Mouse (Mus musculus) heart, postnatal 25 days (tissue): ENCODE data around the gene Npr2. TPM values are rescaled to one million over a fixed set of nuclear protein-coding genes. Genes with fewer than 3 reads are reported as not detected.
A peak's percentile ranks its signal among the peaks of the same experiment; 100 is the strongest.

Experiments used
- DNase-seq: peaks from one replicate; pipeline ENCODE4 v3.0.0; 2022; ENCODE audit warnings: low spot score
- intact Hi-C: fragments of 180-260 bp; cut with DNase I; formaldehyde crosslinking; loops from one replicate; pipeline ENCODE4 v1.15.1; 2025
- total RNA-seq, 2 experiments: library from RNA; stranded (reverse); gene quantifications; 2 replicates each; pipeline ENCODE4 v1.2.3; 2021

The Npr2 gene
- total RNA-seq, 2 experiments from 2014 or later = 35.9 to 42.4 TPM

DNA sequence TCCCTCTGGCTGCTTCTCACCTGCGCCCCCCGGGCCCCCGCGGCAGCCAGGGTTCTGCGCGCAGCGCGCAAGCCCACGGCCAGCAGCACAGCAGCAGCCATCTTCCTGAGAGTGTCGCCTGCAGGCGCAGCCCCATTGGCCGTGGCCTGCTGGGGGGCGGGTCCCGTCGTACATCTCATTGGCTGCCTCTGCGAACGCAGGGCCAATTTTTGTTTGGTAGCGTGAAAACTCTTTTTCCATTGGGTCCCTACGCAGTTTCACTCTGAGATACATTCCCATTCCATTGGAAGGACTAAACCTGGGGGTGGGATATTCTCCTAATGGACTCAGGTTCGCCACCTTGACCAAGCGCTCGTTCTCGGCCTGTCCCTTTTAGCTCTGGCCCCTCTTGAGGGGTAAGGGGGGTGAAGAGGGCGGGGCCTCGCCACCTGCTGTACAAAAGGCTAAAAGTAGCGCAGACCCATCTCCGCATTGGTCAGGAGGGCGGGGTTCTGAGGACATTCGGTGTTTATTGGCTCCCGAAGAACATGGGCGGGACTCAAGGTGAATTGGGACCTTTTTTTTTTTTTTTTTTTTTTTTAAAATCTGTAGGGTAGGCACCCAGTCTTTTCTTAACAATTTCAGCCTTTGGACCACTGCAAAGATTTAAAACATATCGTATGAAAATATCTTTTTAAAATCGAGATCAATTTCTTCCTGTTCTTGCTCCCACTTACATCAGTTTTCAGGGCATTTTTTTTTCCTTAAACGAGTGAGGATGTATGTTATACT is 24.8 kb downstream of the Npr2 start, which contains the start of gene Hint2:
TSS of gene Hint2 (minus strand) at position 128 of the 771 bp plus-strand sequence.
- intact Hi-C loops = no loop called here
- peak; percentile 92 for DNase-seq

DNA sequence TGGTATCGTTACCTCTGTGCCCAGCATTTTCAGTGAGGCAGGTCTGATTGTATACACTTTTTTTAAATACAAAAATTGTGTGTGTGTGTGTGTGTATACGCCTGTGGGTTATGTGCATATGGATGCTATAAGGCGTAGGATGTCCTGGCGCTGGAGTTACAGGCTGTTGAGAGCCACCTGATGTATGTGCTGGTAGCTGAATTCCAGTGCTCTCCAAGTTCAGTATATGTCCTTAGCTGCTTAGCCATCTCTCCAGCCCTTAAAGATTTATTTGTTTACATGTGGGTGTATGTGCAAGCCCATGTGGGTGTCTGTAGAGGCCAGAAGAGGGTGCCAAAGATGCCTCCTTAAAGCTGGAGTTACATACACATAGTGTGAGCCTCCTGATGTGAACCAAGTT is 25.4 kb downstream of the Npr2 start:
- no peak for DNase-seq
- intact Hi-C loops = no loop called here

DNA sequence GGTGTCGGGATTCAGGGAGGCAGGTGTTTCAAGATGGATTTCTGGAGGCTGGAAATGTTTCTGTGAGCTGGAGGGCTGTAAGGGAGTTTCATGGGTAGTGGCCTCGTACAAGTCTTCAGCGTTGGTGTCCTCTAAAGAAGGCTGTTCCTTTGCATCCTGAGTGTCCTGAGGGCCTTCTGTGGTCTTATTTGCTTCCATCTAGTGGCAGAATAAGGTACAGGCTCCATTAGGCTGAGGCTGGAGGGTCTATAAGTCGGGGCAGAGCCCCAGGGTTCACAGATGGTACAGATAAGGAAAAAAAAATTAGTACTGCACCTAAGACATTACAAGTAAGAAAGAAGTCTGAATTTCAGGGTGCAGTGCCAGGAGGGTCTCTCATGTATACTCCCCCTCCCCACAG is 34.7 kb downstream of the Npr2 start:
- DNase-seq = no peak
- intact Hi-C loops = loop anchor here (2.0 kb wide), 1 partner anchor 36 kb away; the partner anchor contains the start of gene Npr2

DNA sequence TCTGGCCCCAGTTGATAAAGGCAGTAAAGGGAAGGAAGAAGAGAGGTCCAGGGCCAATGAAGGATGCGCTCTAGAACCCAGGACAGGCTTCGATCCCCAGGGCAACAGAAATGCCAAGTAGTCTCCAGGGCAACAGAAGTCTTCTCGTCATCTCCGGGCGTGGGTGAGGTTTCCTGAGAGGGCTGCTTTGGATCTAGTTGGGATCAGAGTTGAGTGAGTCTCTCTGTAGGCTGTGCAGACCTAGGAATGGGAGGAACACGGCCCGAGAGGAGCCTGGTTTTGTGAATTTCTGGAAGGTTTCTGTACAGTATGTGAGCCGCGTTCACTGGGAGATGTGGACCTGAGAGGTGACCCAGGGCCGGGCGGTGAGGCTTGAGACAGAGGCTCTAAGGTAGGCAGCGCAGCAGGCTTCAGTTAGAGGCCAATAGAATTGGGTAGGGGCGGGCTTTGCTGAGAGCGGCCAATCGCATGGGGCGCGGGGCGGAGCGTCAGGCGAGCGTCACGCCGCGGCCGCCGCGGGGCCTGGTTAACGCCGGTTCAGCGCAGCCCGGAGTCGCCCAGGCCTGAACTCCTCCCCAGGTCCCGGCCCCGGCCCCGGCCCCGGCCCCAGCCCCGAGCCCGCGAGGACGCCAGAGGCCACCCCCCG is 37.2 kb downstream of the Npr2 start, which contains the start of the genes Tmem8b and Fam221b:
TSS of gene Tmem8b (plus strand) at position 190 of the 646 bp plus-strand sequence.
TSS of gene Fam221b (minus strand) at position 364 of the 646 bp plus-strand sequence.
- DNase-seq = peak; percentile 84
- intact Hi-C loops = no loop called here

DNA sequence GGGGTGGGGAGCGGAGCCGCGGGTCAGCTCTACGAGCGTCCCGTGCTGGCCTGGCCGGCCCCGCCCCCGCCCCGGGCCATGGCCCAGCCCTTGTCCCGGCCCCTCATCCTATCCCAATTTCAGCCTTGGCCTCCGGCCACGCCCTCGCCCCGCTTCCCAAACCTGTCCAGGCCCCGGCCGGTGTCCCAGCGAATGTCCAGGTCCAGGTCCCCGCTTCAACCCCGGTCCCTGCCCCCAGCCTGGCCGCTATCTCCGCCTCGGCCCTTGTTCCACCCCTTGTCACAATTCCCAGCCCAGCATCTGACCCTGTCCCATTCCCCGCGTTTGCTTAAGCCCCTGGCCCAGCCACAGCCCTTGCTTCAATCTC is 37.7 kb downstream of the Npr2 start:
- DNase-seq = no peak
- intact Hi-C loops = no loop called here

DNA sequence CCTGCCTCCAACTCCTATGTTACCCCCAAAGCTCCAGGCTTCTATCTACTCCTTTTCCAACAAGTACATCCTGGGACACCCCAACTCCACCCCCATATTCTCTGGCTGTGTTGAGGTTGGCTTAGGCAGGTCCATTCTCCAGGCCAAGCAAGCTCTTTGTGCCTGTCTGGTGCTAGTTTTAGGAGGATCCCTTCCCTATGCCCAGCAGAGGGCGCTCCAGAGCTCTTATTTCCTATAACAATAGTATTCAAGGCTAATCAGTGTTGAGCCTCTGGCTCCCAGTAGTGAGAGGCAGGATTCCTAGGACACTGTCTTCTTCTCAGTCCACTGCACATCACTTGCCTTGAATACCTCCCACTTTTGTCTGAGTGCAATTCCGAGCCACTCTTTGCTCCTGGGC is 40.3 kb downstream of the Npr2 start:
- DNase-seq = peak; percentile 58
- intact Hi-C loops = loop anchor here (1.0 kb wide), 1 partner anchor 40 kb away; no protein-coding TSS in a partner anchor

DNA sequence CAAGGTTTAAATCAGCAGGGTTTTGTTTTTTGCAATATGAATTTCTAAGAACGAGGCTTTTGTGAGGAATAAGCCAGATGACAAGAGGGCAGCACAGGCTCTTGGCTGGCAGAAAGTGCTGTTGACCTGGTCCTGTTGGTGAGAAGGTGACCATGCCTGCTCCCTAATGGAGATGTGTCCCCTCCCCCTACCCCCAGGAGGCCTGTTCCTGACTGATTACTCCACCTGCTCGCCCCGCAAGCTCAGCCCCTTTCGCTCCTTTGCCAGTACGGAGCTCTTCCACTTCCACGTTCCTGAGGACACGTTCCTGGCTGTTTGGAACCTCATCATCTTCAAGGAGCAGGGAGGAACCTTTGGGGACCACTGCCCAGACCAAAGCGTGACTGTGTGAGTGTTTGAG is 42.0 kb downstream of the Npr2 start:
- intact Hi-C loops = no loop called here
- no peak for DNase-seq

DNA sequence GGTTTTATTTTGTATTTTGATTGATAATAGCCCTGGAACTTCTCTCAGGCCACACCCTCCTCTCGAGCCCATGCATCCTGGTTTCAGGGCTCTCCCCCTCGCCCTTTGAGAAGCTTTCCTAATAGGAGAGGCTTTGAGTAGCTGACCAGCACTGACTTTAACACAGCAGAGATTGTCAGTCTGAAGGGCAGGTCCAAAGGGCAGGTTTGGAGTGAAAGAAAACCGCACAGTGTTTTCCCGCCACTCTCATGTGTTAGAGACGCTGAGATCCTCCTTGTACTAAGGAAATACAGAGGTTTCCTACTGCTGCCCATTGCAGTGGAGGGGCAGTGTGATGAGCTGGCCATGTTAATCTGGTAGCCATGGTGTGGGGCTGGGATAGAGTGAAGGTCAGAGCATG is 43.2 kb downstream of the Npr2 start:
- intact Hi-C loops = no loop called here
- no peak for DNase-seq

DNA sequence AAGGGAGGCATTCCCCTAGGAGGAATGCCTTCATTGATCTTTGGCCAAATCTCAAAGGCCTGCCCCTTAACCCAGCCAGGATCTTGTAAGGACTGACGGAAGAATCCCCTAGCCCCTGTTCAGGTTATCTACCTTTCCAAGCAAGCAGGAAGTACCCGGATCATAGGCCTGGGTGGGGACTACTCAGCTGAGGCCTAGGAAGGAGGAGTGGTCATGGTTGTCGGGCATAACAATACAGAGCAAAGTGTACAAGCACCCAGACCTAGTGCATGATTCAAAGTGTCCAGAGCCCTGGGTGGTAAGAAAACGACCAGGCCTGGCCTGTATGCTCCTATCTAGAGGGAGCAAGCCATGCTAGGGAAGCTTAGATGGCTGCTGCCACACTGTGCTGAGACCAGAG is 43.9 kb downstream of the Npr2 start:
- DNase-seq = no peak
- intact Hi-C loops = no loop called here

DNA sequence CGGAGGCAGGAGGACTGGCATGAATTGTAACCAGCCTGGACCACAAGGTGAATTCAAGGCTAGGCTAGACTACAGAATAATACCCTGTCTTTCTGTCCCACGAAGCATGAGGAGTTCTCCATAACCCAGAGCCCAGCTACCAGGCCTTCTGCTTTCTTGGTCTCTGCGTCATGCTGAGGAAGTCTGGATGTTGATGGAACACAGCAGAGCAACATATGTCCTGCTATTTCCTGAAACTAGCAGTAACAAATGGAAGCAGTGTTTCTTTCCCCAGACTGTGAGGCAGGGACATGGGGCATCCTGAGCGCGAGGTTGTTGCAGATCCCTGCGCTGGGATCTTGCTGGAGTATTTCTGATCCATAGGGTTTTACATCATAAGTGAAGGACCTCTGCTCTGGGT is 46.8 kb downstream of the Npr2 start:
- intact Hi-C loops = no loop called here
- DNase-seq = no peak

DNA sequence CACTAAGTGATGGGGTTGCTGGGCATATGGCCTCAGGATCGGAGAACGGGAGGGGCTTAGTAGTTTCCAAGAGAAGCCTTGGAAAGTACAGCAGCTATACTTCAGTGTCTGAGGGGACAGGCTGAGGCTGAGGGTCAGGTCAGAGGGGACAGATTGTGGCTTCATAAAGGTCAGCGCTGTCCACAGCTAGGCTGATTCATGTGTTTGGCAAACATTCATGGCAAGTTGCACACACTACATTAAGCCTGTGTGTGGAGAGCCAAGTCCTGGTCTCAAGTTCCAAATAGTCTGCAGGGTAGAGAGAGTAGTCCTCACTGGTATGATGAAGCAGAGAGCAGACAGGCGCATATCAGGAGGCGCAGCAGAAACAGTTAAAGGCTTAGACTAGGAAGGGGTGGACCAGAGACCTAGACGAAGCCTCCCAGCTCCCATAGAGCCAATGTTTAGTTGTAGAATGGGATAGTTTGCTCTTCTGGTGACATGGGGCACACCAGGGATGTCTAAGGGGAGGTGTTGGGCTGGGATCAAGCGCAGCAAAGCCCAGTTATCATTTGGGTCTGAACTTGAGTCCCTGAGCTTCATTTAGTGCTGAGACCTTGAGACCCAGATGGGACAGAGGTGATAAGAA is 47.8 kb downstream of the Npr2 start:
- intact Hi-C loops = no loop called here
- no peak for DNase-seq

DNA sequence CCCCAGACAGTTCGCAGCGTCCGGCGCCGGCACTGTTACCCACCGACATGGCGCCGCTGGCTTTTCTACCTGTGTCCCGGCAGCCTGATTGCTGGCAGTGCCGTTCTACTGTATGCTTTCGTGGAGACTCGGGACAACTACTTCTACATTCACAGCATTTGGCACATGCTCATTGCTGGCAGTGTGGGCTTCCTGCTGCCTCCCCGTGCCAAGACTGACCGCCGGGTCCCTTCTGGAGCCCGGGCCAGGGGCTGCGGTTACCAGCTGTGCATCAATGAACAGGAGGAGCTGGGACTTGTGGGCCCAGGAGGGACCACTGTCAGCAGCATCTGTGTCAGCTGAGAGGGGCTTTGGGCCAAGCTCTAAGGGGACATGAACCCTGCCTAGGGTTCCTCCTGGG is 58.3 kb downstream of the Npr2 start:
- intact Hi-C loops = no loop called here
- no peak for DNase-seq

DNA sequence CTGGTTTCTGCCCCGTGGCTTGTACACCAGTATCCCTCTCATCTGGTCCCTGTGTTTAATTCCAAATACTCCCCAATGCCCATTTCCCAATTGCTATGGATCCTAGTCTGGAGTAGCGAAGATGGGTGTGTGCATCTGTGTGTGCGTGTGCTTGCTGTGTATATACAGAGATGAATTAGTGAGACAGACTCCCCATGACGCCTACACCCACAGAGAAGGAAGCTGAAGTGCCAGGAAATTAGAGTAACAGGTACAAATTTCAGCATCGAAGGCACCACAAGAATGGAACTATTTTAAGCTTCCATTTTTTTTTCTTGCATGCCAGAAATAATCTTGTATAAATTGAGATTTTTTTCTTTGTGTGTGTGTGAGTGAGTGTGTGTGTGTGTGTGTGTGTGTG is 59.3 kb downstream of the Npr2 start:
- DNase-seq = no peak
- intact Hi-C loops = no loop called here

DNA sequence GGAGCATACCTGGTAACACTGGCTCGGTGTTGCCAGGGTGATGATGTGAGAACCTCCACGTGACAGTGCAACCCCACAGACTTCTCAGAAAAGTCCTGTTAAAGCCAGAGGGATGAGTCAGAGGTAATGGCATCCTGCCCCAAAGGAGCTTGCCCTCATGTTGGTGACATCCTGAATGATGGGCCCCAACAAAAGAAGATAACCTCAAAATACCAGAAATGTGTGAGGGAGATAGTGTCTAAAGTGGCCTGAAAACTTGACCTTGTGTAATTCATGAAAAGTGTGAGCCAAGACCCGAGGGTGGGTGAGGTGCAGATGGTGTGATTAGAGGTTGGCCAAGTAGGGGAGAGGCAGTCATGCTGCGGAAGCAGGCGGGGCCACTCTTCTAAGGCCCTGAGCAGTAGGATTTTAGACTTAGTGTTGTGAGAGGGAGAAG is 62.1 kb downstream of the Npr2 start:
- intact Hi-C loops = no loop called here
- DNase-seq = peak; percentile 49

DNA sequence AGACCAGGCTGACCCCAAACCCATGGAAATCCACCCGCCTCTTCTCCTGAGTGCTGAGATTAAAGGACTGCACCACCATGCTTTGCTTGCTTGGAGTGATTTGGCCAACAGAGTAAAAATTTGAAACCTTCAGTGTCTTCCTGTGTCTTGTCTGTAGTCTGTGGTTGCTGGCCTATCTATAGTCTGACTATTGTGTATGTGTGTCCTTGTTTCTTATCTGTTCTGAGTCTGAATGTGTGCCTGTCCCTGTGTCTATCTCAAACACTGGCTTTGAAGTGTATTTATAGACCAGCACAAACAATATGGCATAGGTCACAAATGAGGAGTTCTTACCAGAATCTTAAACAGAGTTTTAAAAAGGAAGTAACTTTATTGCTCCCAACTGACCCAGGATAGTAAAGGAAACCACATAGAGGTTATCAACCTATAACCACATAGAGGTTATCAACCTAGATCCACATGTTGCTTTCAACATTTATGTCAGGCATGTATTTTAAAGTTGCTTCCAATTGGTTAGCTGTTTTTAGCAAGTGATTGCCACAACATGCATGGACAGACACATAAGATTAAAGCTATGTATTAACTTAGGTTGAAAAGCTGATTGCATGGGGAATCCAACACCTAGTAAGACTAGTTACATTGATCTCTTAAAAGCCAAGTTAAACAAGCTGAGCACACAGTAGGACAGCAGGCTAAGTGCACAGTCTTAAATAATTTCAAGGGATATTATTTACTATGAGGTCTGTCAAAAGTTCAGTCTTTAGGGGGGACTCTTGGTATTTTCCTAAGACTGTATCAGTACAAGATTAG is 62.9 kb downstream of the Npr2 start:
- intact Hi-C loops = no loop called here
- DNase-seq = no peak

DNA sequence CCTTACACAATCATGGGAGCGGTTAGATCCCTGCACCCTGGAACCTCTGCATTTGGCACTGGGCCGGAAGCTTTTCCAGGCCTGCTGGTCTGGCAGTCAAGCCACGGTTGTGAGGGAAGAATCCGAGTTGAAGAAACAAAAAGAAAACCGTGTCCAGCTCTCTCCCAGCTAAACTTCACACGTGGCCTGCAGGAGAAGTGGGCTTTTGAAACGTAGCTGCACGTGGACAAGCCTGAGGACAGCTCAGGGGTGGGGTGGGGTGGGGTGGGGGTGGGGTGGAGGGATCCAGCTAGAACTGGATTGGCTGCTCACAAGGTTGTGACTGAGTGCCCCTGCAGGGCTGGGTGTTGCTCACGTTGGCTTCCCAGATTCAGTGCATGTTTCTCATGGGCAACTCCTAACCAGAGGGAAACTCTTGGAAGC is 63.5 kb downstream of the Npr2 start:
- peak; percentile 61 for DNase-seq
- intact Hi-C loops = no loop called here

DNA sequence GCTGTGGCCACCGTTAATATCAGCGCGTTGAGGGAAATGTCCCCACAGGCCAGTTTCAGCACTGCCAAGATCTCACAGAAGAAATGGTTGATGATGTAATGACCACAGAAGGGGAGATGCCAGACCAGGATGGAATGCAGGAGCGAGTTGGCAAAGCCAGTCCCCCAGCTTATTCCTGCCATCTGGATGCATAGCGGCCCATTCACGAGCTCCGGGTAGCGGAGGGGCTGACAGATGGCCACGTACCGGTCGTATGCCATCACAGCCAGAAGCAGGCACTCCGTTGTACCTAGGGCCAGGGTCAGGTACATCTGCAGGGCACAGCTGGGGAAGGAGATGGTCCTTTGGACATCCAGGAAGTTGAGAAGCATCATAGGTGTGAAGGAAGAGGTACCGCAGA is 64.8 kb downstream of the Npr2 start:
- no peak for DNase-seq
- intact Hi-C loops = no loop called here

DNA sequence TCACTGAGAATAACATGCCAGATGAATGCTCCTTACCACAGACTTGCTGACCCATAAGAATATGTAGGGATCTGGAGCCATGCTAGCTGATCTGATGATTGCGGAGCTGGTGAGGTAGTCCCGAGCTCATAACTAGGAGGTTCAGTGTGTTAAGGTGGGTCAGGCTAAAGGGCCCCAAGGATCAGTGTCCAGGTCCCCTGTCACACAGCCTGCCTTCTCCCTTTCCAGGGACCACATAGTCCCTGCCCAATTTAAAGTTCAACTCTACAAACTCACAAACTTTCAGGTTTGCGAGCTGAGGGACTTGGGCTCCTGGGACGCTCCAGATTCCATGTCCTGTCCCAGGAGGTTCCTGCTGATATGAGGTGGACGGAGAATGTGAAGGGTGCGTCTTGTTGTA is 69.0 kb downstream of the Npr2 start, which contains the start of gene Olfr70:
TSS of gene Olfr70 (minus strand) at position 101 of the 400 bp plus-strand sequence.
- no peak for DNase-seq
- intact Hi-C loops = no loop called here
